Mouse (Mus musculus) midbrain, embryonic 14.5 days (tissue): ENCODE results near the gene Tprn. TPM values are rescaled to one million over a fixed set of nuclear protein-coding genes. Genes with fewer than 3 reads are reported as not detected.

Experiments used
- ATAC-seq: fragments of 200-750 bp; cut with Nextera tagmentation; 2 replicates; pipeline ENCODE4 v1.8.0; 2017; ENCODE audit warnings: moderate number of reproducible peaks, moderate library complexity; ENCODE audit not compliant: low FRiP score, low TSS enrichment
- DNase-seq: peaks from one replicate; pipeline ENCODE4 v3.0.0-alpha.2; 2015
- H3K27ac ChIP-seq: fragments of 300-500 bp; sonication (generic); replicated peaks from 2 replicates; pipeline ENCODE4 v1.5.1; 2014; ENCODE audit warnings: mild to moderate bottlenecking, low read depth, low read length, moderate library complexity
- H3K27me3 ChIP-seq: fragments of 300-500 bp; sonication (generic); 2 replicates; pipeline ENCODE4 v1.6.1; 2014; ENCODE audit warnings: low read length, control low read depth, mixed read lengths; ENCODE audit not compliant: control insufficient read depth, insufficient read depth
- H3K36me3 ChIP-seq: fragments of 300-500 bp; sonication (generic); 2 replicates; pipeline ENCODE4 v1.6.1; 2014; ENCODE audit warnings: low read length, control low read depth; ENCODE audit not compliant: control insufficient read depth, insufficient read depth
- H3K4me1 ChIP-seq: fragments of 300-500 bp; sonication (generic); 2 replicates; pipeline ENCODE4 v1.6.1; 2014; ENCODE audit warnings: mild to moderate bottlenecking, antibody characterized with exemption, low read length, control low read depth; ENCODE audit not compliant: control insufficient read depth, insufficient read depth
- H3K4me2 ChIP-seq: fragments of 300-500 bp; sonication (generic); 2 replicates; pipeline ENCODE4 v1.6.1; 2014; ENCODE audit warnings: mild to moderate bottlenecking, low read length, moderate library complexity
- H3K4me3 ChIP-seq: fragments of 300-500 bp; sonication (generic); replicated peaks from 2 replicates; pipeline ENCODE4 v1.5.1; 2014; ENCODE audit warnings: low read depth, low read length
- H3K9ac ChIP-seq: fragments of 300-500 bp; sonication (generic); replicated peaks from 2 replicates; pipeline ENCODE4 v1.6.1; 2014; ENCODE audit warnings: mild to moderate bottlenecking, low read length, moderate library complexity
- H3K9me3 ChIP-seq: fragments of 300-500 bp; sonication (generic); 2 replicates; pipeline ENCODE4 v1.6.1; 2016; ENCODE audit warnings: low read length, control low read depth, mixed read lengths; ENCODE audit not compliant: control insufficient read depth
- WGBS: fragments of 180-500 bp; shearing (Covaris S2); extraction: QIAGEN DNeasy Blood & Tissue Kit; methylation state at CpG from one replicate; pipeline ENCODE4 v1.1.7; 2014; 5-methylcytosine and 5-hydroxymethylcytosine counted together
- polyA plus RNA-seq: library from polyadenylated mRNA; unstranded; fragments of >200 nt; fragmentation: Nextera tagmentation; extraction: Ambion mirVana; gene quantifications from 2 replicates; pipeline ENCODE4 v1.2.1, GENCODE M21; 2014

Tprn gene
- polyA plus RNA-seq, 1 experiment from 2014 or later, result 13.3 TPM

DNA sequence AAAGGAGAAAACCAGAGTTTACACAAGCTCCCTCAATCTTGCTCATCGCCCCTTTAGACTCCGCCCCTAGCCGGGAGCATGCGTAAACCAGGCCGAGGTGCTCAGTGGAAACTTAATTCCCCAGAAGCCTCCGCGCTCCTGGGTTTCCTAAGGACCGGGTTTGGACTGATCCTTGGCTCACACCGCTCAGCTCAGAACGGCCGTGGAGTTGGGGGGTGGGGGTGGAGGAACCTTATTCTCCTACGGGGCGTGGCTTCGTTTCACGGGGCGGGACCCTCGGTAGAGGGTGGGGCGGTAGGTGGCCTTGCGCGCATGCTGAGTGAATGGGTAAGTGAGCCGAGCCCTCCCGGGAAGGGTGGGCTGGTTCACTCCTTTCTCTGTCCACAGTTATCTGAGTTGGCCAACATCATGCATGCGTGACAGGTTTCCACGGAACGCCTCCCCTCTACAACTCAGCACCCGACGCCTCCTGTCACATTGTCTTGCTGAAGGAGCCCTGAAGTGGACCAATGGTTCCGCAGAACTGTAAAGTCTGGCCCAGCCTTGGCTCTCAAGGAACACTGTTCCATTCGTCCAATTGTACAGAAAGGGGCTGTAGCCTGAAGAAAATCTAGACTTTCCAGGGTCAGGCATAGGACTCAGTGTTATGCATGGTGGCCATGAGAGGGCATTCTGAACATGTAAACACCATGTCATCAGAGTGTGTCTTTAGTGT, 21.5 kb upstream of the Tprn start:
- peak overlapping the region; percentile 69 for H3K4me3 ChIP-seq
- H3K9me3 ChIP-seq, result no peaks in the 10 kb centered on the region
- H3K4me2 ChIP-seq, result peak overlapping the region; percentile 82
- no peaks in the 10 kb centered on the region for H3K27me3 ChIP-seq
- DNase-seq (peak; percentile 89), ATAC-seq (peak; percentile 70)
- H3K27ac ChIP-seq, result peak overlapping the region; percentile 60
- peaks cover 15% of the 10 kb centered on the region for H3K36me3 ChIP-seq
- H3K9ac ChIP-seq, result peak overlapping the region; percentile 81
- 2% methylated on average over 29 of the region's 29 CpGs for WGBS
- peaks cover 19% of the 10 kb centered on the region for H3K4me1 ChIP-seq

- peak overlapping the region; percentile 81 for H3K9ac ChIP-seq
- H3K27ac ChIP-seq, result peak overlapping the region; percentile 60
- 15% methylated on average over 6 of the region's 6 CpGs for WGBS
- H3K36me3 ChIP-seq, result peaks cover 20% of the 10 kb centered on the region
- no peak for DNase-seq
- peak; percentile 21; the same call in 1 of the 2 replicates for ATAC-seq
- peak overlapping the region; percentile 82 for H3K4me2 ChIP-seq
- H3K9me3 ChIP-seq, result no peaks in the 10 kb centered on the region
- no peaks in the 10 kb centered on the region for H3K27me3 ChIP-seq
- H3K4me3 ChIP-seq, result peak overlapping the region; percentile 69
- peaks cover 19% of the 10 kb centered on the region for H3K4me1 ChIP-seq
Observed at GRCm38 (mm10) chr2:25241438-25241775, 21.0 kb upstream of the Tprn start.

- peak within 1 kb of the TSS; percentile 81 for H3K9ac ChIP-seq
- peak; percentile 62 for ATAC-seq
- peak within 1 kb of the TSS; percentile 74 for H3K27ac ChIP-seq
- no peaks in the 10 kb centered on the region for H3K9me3 ChIP-seq
- DNase-seq, result peak; percentile 81
- H3K4me3 ChIP-seq, result peak within 1 kb of the TSS; percentile 69
- no peaks in the 10 kb centered on the region for H3K27me3 ChIP-seq
- H3K4me1 ChIP-seq, result peaks cover 19% of the 10 kb centered on the region
- H3K4me2 ChIP-seq, result peak within 1 kb of the TSS; percentile 82
- peaks cover 26% of the 10 kb centered on the region for H3K36me3 ChIP-seq
- WGBS, result 0% methylated on average over 57 of the region's 59 CpGs
Observed at GRCm38 (mm10) chr2:25242101-25242506, 20.3 kb upstream of the Tprn start, which contains the start of the genes Rnf208 and Cysrt1. TSS of gene Rnf208 (plus strand) at chr2:25242255. TSS of gene Cysrt1 (minus strand) at chr2:25242452.

DNA sequence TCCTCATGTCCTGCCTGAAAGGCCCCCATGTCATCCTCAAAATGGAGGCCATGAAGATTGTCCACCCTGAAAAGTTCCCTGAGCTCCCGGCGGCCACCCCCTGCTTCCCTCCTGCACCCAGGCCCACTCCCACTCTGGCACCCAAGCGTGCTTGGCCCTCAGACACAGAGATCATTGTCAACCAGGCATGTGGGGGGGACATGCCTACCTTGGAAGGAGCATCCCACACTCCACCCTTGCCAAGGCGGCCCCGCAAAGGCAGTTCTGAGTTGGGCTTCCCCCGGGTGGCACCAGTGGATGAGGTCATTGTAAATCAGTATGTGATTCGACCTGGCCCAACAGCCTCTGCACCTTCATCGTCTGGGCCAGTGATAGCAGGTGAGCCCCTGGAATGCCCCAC, 19.1 kb upstream of the Tprn start:
- 79% methylated on average over 8 of the region's 8 CpGs for WGBS
- Histone ChIP-seq H3K36me3 (peaks cover 39% of the 10 kb centered on the region), H3K27ac (no peak overlapping the region), H3K9me3 (no peaks in the 10 kb centered on the region), H3K4me2 (peak overlapping the region; percentile 82), H3K4me3 (peak overlapping the region; percentile 69), H3K27me3 (no peaks in the 10 kb centered on the region), H3K4me1 (peaks cover 19% of the 10 kb centered on the region), H3K9ac (peak overlapping the region; percentile 81)
- ATAC-seq, result no peak
- no peak for DNase-seq

DNA sequence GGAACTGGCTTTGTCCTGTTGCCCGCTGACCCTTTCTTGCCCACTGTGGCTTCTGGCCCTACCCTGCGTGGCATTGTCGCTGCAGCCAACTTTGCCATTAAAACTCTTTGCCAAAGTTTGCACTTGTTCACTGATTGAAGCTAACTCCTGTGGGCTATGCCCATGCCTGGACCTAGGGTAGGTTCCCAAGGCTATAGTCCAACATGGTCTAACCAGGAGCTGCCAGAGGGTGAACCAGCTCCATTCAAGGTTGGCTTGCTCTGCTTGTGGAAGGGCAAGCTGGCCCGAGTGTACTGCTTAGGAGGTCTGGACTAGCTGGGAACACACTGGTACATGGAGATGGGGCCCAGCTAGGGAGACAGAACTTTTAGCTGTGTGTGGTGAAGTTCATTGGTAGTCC, 18.3 kb upstream of the Tprn start:
- WGBS, result 92% methylated on average over 4 of the region's 4 CpGs
- no peak overlapping the region for H3K27ac ChIP-seq
- no peaks in the 10 kb centered on the region for H3K27me3 ChIP-seq
- no peaks in the 10 kb centered on the region for H3K9me3 ChIP-seq
- H3K4me3 ChIP-seq, result no peak overlapping the region
- H3K9ac ChIP-seq, result no peak overlapping the region
- H3K4me1 ChIP-seq, result peaks cover 19% of the 10 kb centered on the region
- H3K4me2 ChIP-seq, result no peak overlapping the region
- DNase-seq (no peak), ATAC-seq (no peak)
- peaks cover 46% of the 10 kb centered on the region for H3K36me3 ChIP-seq

GRCm38 (mm10) chr2:25246183-25247072, 16.0 kb upstream of the Tprn start, which contains the start of gene AL732309.1:
TSS of gene AL732309.1 (minus strand) at chr2:25246863.
- Histone ChIP-seq H3K36me3 (peaks cover 66% of the 10 kb centered on the region), H3K9me3 (no peaks in the 10 kb centered on the region), H3K9ac (no peak within 1 kb of the TSS), H3K4me3 (no peak within 1 kb of the TSS), H3K4me2 (no peak within 1 kb of the TSS), H3K27me3 (no peaks in the 10 kb centered on the region), H3K4me1 (peaks cover 14% of the 10 kb centered on the region), H3K27ac (no peak within 1 kb of the TSS)
- DNase-seq, result no peak
- 93% methylated on average over 10 of the region's 10 CpGs for WGBS
- no peak for ATAC-seq

DNA sequence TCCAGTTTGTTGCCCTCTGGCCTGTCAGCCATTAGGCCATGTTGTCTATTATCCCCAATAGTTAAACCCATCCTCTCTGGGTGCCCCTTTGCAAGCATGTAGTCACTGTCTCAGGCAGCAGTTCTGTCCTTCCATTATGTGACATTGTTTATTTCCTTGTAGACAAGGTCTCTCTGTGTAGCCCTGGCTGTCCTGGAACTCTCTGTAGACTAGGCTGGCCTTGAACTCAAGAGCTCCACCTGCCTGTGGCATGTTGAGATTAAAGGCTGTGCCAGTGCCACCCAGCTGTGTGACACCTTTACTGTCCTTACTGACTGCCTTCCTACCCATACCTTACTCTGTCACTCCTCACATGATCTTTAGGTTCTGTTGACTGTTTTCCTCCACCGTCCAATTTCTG, 10.1 kb upstream of the Tprn start:
- no peak overlapping the region for H3K4me2 ChIP-seq
- no peak overlapping the region for H3K9ac ChIP-seq
- DNase-seq (no peak), ATAC-seq (no peak)
- WGBS, result 92% methylated on average over 1 of the region's 1 CpGs
- H3K27ac ChIP-seq, result no peak overlapping the region
- no peaks in the 10 kb centered on the region for H3K27me3 ChIP-seq
- H3K9me3 ChIP-seq, result no peaks in the 10 kb centered on the region
- no peak overlapping the region for H3K4me3 ChIP-seq
- H3K36me3 ChIP-seq, result peaks cover 48% of the 10 kb centered on the region
- H3K4me1 ChIP-seq, result peaks cover 13% of the 10 kb centered on the region

DNA sequence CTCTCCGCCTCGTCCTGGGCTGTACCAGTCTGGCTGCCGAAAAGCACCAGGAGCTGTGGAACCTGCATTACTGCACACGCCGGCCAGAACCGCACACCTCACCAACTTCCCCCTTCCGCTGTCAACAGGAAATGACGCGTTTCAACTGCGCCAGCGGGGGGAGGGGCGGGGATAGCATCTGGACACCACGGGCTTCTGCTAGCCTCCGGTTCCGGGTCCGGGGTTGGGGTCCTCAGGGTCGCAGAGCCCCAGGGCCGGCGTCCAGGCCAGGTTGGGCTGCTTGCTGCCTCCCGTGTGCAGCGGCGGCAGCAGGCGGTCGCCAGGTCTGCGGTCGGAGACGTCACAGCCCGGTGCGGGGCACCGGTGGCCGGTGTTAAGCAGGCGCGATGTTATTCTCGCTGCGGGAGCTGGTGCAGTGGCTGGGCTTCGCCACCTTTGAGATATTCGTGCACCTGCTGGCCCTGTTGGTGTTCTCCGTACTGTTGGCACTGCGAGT, 7.1 kb upstream of the Tprn start, which contains the start of gene Tmem203:
TSS of gene Tmem203 (plus strand) at position 156 of the 496 bp plus-strand sequence.
- Histone ChIP-seq H3K4me1 (peaks cover 13% of the 10 kb centered on the region), H3K9ac (peak within 1 kb of the TSS; percentile 84), H3K9me3 (no peaks in the 10 kb centered on the region), H3K27ac (peak within 1 kb of the TSS; percentile 80), H3K4me2 (peak within 1 kb of the TSS; percentile 98), H3K27me3 (no peaks in the 10 kb centered on the region), H3K4me3 (peak within 1 kb of the TSS; percentile 92), H3K36me3 (peaks cover 22% of the 10 kb centered on the region)
- under 1% methylated on average over 38 of the region's 39 CpGs for WGBS
- ATAC-seq, result peak; percentile 93
- DNase-seq, result peak; percentile 96
